Mouse (Mus musculus): ENCODE measurements around the gene Slc19a1. TPM values are rescaled to one million over a fixed set of nuclear protein-coding genes. Genes with fewer than 3 reads are reported as not detected.

The Slc19a1 gene
- polyA plus RNA-seq, 1 experiment: 9.7 TPM

DNA sequence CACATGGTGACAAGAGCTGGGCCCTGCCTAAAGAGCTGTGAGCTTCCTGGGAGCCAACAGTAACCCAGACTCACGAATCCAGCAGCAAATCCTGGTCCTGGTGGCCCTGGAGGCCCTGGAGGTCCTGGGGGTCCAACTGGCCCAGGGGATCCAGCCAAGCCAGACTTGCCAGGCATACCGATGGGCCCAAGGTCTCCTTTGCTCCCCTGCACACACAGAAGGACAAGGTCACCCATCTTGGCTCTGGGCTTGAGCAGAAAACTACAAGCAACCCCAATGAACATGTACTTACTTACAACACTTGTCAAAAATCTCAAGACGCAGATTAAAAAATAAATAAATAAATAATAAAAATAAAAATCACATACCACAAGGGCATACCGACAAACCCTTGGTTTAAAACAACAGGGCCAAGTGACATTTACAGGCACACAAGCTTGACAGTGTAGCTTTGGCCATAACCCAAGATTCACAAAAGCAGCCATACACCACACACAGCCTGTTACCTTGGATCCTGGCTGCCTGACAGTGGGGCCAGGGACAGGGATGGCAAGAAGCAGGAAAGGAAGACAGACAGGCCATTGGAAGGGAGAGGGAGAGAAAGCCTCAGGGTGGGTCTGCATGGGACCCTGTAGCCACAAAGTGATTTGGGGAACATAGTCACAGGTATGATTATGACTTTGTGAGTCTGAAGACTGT is 42.4 kb downstream of the Slc19a1 start:
- H3K4me1 ChIP-seq (ENCODE audit: control insufficient read depth, insufficient read depth, low read length): no peaks in the 10 kb centered on the region
- WGBS: 79% methylated on average over 4 of the region's 4 CpGs
- H3K4me3 ChIP-seq (replicated peaks; ENCODE audit: control insufficient read depth, low read depth, low read length): no peak overlapping the region
- no peak overlapping the region for H3K27ac ChIP-seq (ENCODE audit: control insufficient read depth, insufficient read depth, low read depth, low read length, poor library complexity)
- TF ChIP-seq POLR2A (IDR thresholded peaks at IDR 0.05; ENCODE audit: borderline replicate concordance, control insufficient read depth, low read depth, low read length): no peak

DNA sequence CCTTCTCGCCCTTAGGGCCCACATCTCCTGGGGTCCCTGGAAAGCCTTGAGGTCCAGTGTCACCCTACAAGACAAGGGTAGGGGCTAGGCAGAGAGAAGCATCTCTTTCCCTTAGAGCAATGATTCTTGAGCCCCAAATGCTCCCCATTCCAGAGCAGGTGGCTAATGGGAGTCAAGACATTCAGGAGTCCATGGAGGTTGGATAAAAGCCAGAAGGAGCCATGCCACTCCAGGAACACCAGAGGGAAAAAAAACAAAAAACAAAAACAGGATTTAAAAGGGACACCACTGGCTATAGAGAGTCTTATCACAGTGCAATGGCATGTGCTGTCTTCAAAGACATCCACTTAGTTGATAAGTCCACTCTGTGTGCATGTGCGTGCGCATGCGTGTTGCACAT is 46.4 kb downstream of the Slc19a1 start:
- 84% methylated on average over 4 of the region's 4 CpGs for WGBS
- no peak overlapping the region for H3K27ac ChIP-seq (ENCODE audit: control insufficient read depth, insufficient read depth, low read depth, low read length, poor library complexity)
- TF ChIP-seq CTCF (IDR thresholded peaks at IDR 0.05; ENCODE audit: control insufficient read depth, insufficient read depth, low read length) (no peak), POLR2A (IDR thresholded peaks at IDR 0.05; ENCODE audit: borderline replicate concordance, control insufficient read depth, low read depth, low read length) (no peak)
- H3K4me1 ChIP-seq (ENCODE audit: control insufficient read depth, insufficient read depth, low read length): no peaks in the 10 kb centered on the region
- H3K4me3 ChIP-seq (replicated peaks; ENCODE audit: control insufficient read depth, low read depth, low read length): no peak overlapping the region

- Histone ChIP-seq H3K27ac (ENCODE audit: control insufficient read depth, insufficient read depth, low read depth, low read length, poor library complexity) (no peak overlapping the region), H3K4me1 (ENCODE audit: control insufficient read depth, insufficient read depth, low read length) (no peaks in the 10 kb centered on the region), H3K4me3 (replicated peaks; ENCODE audit: control insufficient read depth, low read depth, low read length) (no peak overlapping the region)
- 81% methylated on average over 8 of the region's 8 CpGs for WGBS
- no peak for TF ChIP-seq POLR2A (IDR thresholded peaks at IDR 0.05; ENCODE audit: borderline replicate concordance, control insufficient read depth, low read depth, low read length)
- TF ChIP-seq CTCF (IDR thresholded peaks at IDR 0.05; ENCODE audit: control insufficient read depth, insufficient read depth, low read length): no peak
Observed at GRCm38 (mm10) chr10:77078961-77079360, 46.9 kb downstream of the Slc19a1 start.

DNA sequence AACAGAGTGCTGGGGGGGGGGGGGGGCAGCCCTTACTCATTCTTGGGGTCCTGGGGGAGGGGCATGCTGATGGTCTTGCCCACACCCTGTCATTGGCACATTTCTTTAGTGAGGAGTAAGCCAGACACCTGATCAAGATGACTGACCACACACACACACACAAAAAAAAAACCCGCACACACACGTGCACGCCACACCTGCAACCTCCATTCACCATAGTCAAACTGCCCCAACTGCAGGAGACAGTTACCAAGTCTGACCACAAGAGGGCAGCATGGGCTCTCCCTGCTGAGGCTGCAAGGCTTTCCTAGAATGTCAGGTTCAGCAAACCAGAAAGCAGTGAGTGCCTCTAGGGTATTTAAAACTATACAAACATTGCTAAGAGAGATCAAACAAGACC is 50.4 kb downstream of the Slc19a1 start:
- 8% methylated on average over 3 of the region's 3 CpGs for WGBS
- no peaks in the 10 kb centered on the region for H3K4me1 ChIP-seq (ENCODE audit: control insufficient read depth, insufficient read depth, low read length)
- H3K27ac ChIP-seq (ENCODE audit: control insufficient read depth, insufficient read depth, low read depth, low read length, poor library complexity): no peak overlapping the region
- no peak overlapping the region for H3K4me3 ChIP-seq (replicated peaks; ENCODE audit: control insufficient read depth, low read depth, low read length)
- TF ChIP-seq POLR2A (IDR thresholded peaks at IDR 0.05; ENCODE audit: borderline replicate concordance, control insufficient read depth, low read depth, low read length) (no peak), CTCF (IDR thresholded peaks at IDR 0.05; ENCODE audit: control insufficient read depth, insufficient read depth, low read length) (peak; percentile 90)

- TF ChIP-seq POLR2A (IDR thresholded peaks at IDR 0.05; ENCODE audit: borderline replicate concordance, control insufficient read depth, low read depth, low read length) (no peak), CTCF (IDR thresholded peaks at IDR 0.05; ENCODE audit: control insufficient read depth, insufficient read depth, low read length) (no peak)
- 76% methylated on average over 5 of the region's 5 CpGs for whole genome bisulfite sequencing
- Histone ChIP-seq H3K4me3 (replicated peaks; ENCODE audit: control insufficient read depth, low read depth, low read length) (no peak overlapping the region), H3K4me1 (ENCODE audit: control insufficient read depth, insufficient read depth, low read length) (no peaks in the 10 kb centered on the region), H3K27ac (ENCODE audit: control insufficient read depth, insufficient read depth, low read depth, low read length, poor library complexity) (no peak overlapping the region)
Observed at GRCm38 (mm10) chr10:77082921-77083320, 50.9 kb downstream of the Slc19a1 start.

GRCm38 (mm10) chr10:77084568-77084967 is 52.5 kb downstream of the Slc19a1 start:
- Histone ChIP-seq H3K4me1 (ENCODE audit: control insufficient read depth, insufficient read depth, low read length) (no peaks in the 10 kb centered on the region), H3K27ac (ENCODE audit: control insufficient read depth, insufficient read depth, low read depth, low read length, poor library complexity) (no peak overlapping the region), H3K4me3 (replicated peaks; ENCODE audit: control insufficient read depth, low read depth, low read length) (no peak overlapping the region)
- WGBS: 53% methylated on average over 1 of the region's 1 CpGs
- TF ChIP-seq CTCF (IDR thresholded peaks at IDR 0.05; ENCODE audit: control insufficient read depth, insufficient read depth, low read length) (no peak), POLR2A (IDR thresholded peaks at IDR 0.05; ENCODE audit: borderline replicate concordance, control insufficient read depth, low read depth, low read length) (no peak)

GRCm38 (mm10) chr10:77089336-77089735 is 57.3 kb downstream of the Slc19a1 start:
- Histone ChIP-seq H3K27ac (ENCODE audit: control insufficient read depth, insufficient read depth, low read depth, low read length, poor library complexity) (no peak overlapping the region), H3K4me1 (ENCODE audit: control insufficient read depth, insufficient read depth, low read length) (no peaks in the 10 kb centered on the region), H3K4me3 (replicated peaks; ENCODE audit: control insufficient read depth, low read depth, low read length) (no peak overlapping the region)
- 89% methylated on average over 8 of the region's 8 CpGs for WGBS
- TF ChIP-seq POLR2A (IDR thresholded peaks at IDR 0.05; ENCODE audit: borderline replicate concordance, control insufficient read depth, low read depth, low read length) (no peak), CTCF (IDR thresholded peaks at IDR 0.05; ENCODE audit: control insufficient read depth, insufficient read depth, low read length) (no peak)

DNA sequence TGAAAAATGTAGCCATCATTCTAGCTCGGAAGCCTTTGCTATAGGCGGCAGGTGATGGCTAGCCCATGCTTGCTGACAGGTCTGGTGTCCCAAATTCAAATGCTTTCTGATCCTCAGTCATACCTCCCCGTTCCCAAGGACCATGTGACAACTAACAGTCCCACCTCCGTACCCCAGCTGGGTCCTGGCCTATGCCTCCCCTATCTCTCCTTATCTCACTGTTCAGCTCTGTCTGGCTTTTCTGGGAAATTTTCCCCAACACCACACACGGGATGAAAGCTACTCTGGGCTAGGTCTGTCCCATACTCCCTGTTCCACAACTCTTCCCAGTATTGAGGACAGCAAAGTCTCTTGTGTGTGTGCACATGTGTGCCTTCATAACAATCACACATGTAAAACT is 58.0 kb downstream of the Slc19a1 start:
- TF ChIP-seq POLR2A (IDR thresholded peaks at IDR 0.05; ENCODE audit: borderline replicate concordance, control insufficient read depth, low read depth, low read length): no peak
- no peak for TF ChIP-seq CTCF (IDR thresholded peaks at IDR 0.05; ENCODE audit: control insufficient read depth, insufficient read depth, low read length)
- Histone ChIP-seq H3K4me3 (replicated peaks; ENCODE audit: control insufficient read depth, low read depth, low read length) (no peak overlapping the region), H3K27ac (ENCODE audit: control insufficient read depth, insufficient read depth, low read depth, low read length, poor library complexity) (no peak overlapping the region), H3K4me1 (ENCODE audit: control insufficient read depth, insufficient read depth, low read length) (no peaks in the 10 kb centered on the region)
- WGBS: 77% methylated on average over 5 of the region's 5 CpGs

Data from bone marrow, adult 2 months (tissue).